In the genomic region with DNA sequence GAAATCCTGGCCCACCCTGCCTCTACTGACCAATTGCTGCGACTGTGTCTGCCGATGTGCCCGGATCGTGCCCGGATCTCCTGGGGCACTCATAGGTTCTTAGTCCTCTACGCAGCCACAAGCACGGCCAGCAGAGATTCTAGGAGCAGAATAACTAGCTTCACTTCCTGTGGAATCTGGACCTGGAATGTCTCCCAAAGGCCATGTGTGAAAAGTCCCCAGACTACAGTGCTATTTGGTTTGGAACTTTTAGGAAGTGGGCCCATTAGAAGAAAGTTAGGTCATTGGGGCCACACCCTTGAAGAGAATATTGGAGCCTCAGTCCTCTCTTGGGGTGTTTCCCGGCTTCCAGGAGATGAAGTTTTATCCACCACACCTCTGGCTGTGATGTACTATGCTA, we compare ENCODE assay signal across 14 mouse cellular contexts. TPM values are rescaled to one million over a fixed set of nuclear protein-coding genes. Genes with fewer than 3 reads are reported as not detected.
A peak's percentile ranks its signal among the peaks of the same experiment; 100 is the strongest.
DNase-seq lines count a peak whose midpoint lies in the region; ATAC-seq and TF ChIP-seq lines count a peak whose summit lies in the region.
"Had no signal": no experiment of that assay in that cellular context is flagged by ENCODE, and none has a peak within 500 bp of the region (broad histone marks: within the 10 kb centered on the region; RNA-seq: fewer than 3 reads in every experiment).

No protein-coding gene starts in this region.

- H3K4me1 ChIP-seq in heart, embryonic 11.5 days (ENCODE audit: control insufficient read depth, insufficient read depth, low read length): peaks cover 20% of the 10 kb centered on the region
- H3K4me1 ChIP-seq in spleen, adult 2 months (ENCODE audit: control insufficient read depth, insufficient read depth, insufficient read length): no peaks in the 10 kb centered on the region

- WGBS in heart, embryonic 11.5 days (ENCODE audit: insufficient replicate concordance): 83% methylated on average over 8 of the region's 8 CpGs
- 79% methylated on average over 8 of the region's 8 CpGs for WGBS in spleen, adult 2 months

- peak; percentile 98 for DNase-seq in heart, adult 11 months
- no peak for DNase-seq in spleen, adult 2 months (ENCODE audit: low read depth in 1 of 2, low spot score in 2 of 2)
- no peak for DNase-seq in spleen, postnatal 10 days (ENCODE audit: low spot score in 2 of 2)
- peak; percentile 52 to 53 for DNase-seq in heart, postnatal 36 days
- DNase-seq in testis, postnatal 10 days (ENCODE audit: low spot score): peak; percentile 38
- DNase-seq in urinary bladder, adult 2 months (ENCODE audit: low spot score): no peak
- DNase-seq in retina, postnatal 1 day: no peak
- DNase-seq: adrenal gland, postnatal 14 days; left cerebral cortex, postnatal 4 days; thymus, adult 18-20 months had no signal

- intact Hi-C loops in heart, postnatal 36 days (cut with DNase I): loop anchor here (1.0 to 10.0 kb wide), 3 partner anchors 39 to 85 kb away; a partner anchor contains a TSS

- no peak overlapping the region for H3K4me3 ChIP-seq in heart, embryonic 11.5 days (ENCODE audit: low read depth, low read length)
- H3K4me3 ChIP-seq in spleen, adult 2 months (ENCODE audit: extremely low read depth, insufficient read depth, insufficient read length): no peak overlapping the region
- H3K4me3 ChIP-seq: heart, embryonic 13.5 days; myocyte had no signal

- H3K9me3 ChIP-seq in heart, embryonic 11.5 days (replicated peaks; ENCODE audit: control insufficient read depth, low read length): no peaks in the 10 kb centered on the region
- H3K9me3 ChIP-seq: heart, embryonic 13.5 days had no signal

- H3K27me3 ChIP-seq in heart, embryonic 11.5 days (ENCODE audit: control insufficient read depth, insufficient read depth, low read length): no peaks in the 10 kb centered on the region
- peaks cover 7% of the 10 kb centered on the region for H3K27me3 ChIP-seq in spleen, adult 2 months (ENCODE audit: control insufficient read depth, insufficient read depth, low read length)
- H3K27me3 ChIP-seq: heart, embryonic 13.5 days had no signal

- TF ChIP-seq CTCF in spleen, adult 2 months (IDR thresholded peaks at IDR 0.05; ENCODE audit: extremely low read depth, insufficient read depth, insufficient read length, insufficient replicate concordance): no peak

- H3K36me3 ChIP-seq in heart, embryonic 11.5 days (ENCODE audit: control insufficient read depth, insufficient read depth, low read length): no peaks in the 10 kb centered on the region
- no peaks in the 10 kb centered on the region for H3K36me3 ChIP-seq in spleen, adult 2 months (ENCODE audit: control insufficient read depth, insufficient read depth, low read length)
- H3K36me3 ChIP-seq: heart, embryonic 13.5 days had no signal

- ATAC-seq in heart, embryonic 11.5 days (replicated peaks; ENCODE audit: insufficient number of reproducible peaks, low FRiP score, low TSS enrichment): no peak
- ATAC-seq: forebrain, embryonic 14.5 days had no signal

- no peak overlapping the region for H3K4me2 ChIP-seq in heart, embryonic 11.5 days
- H3K4me2 ChIP-seq: heart, embryonic 13.5 days had no signal

- no peak for TF ChIP-seq POLR2A in spleen, adult 2 months (IDR thresholded peaks at IDR 0.05; ENCODE audit: low read depth, low read length)

- H3K27ac ChIP-seq in heart, embryonic 11.5 days (ENCODE audit: low read depth, low read length): no peak overlapping the region
- H3K27ac ChIP-seq in spleen, adult 2 months (ENCODE audit: insufficient read depth, low read length): peak overlapping the region; percentile 61; the same call in 1 of the 2 replicates
- H3K27ac ChIP-seq: heart, embryonic 13.5 days had no signal

- H3K9ac ChIP-seq in heart, embryonic 11.5 days (ENCODE audit: low read depth, low read length): no peak overlapping the region
- H3K9ac ChIP-seq: heart, embryonic 13.5 days had no signal

RNA-seq across cellular contexts. Expression of a gene that starts 34.9 kb away (rescaled TPM):
- polyA plus RNA-seq in heart, embryonic 11.5 days (2014; fragmentation: Nextera tagmentation; extraction: Ambion mirVana): 7.3 and 8.9 TPM in 2 replicates
- 85.6 and 97.1 TPM in 2 replicates for polyA plus RNA-seq in spleen, adult 2 months (2012; rRNA removed)
- total RNA-seq in heart, postnatal 36 days (2021): 10 to 100 TPM; 11.5 to 15.0 TPM
- 5.5 and 6.2 TPM in 2 replicates for polyA plus RNA-seq in urinary bladder, adult 2 months (2012; rRNA removed)

RNA-seq across cellular contexts. Expression of a gene that starts 38.6 kb away (rescaled TPM):
- polyA plus RNA-seq in heart, embryonic 11.5 days (2014; fragmentation: Nextera tagmentation; extraction: Ambion mirVana): 23.3 and 23.7 TPM in 2 replicates
- 9.3 and 10.4 TPM in 2 replicates for polyA plus RNA-seq in spleen, adult 2 months (2012; rRNA removed)
- 10 to 100 TPM; 24.0 to 26.9 TPM for total RNA-seq in heart, postnatal 36 days (2021)
- 46.0 and 48.3 TPM in 2 replicates for polyA plus RNA-seq in urinary bladder, adult 2 months (2012; rRNA removed)

Comparison
In these comparisons a context has a peak if more than half of its experiments do, and no peak if none do; other contexts are left out.
1. DNase-seq: peak in heart, adult 11 months (single experiment), heart, postnatal 36 days (2 of 2) and testis, postnatal 10 days (single experiment); none in spleen, adult 2 months (0 of 2), spleen, postnatal 10 days (0 of 2), urinary bladder, adult 2 months (single experiment) and retina, postnatal 1 day (single experiment).